7 mouse cellular contexts compared by ENCODE assay signal in genomic region chr12:76404836-76405182, GRCm38 (mm10). TPM values are rescaled to one million over a fixed set of nuclear protein-coding genes. Genes with fewer than 3 reads are reported as not detected.
DNase-seq lines count a peak whose midpoint lies in the region; ATAC-seq and TF ChIP-seq lines count a peak whose summit lies in the region.

No protein-coding gene starts in this region.

- in situ Hi-C loops in ES-E14 (cut with MboI; ENCODE audit: low sequenced_read_pairs in 2 of 2, unreplicated experiment in 2 of 2) = no loop called here

- TF ChIP-seq CTCF in hindbrain, postnatal 0 days (IDR thresholded peaks at IDR 0.05; ENCODE audit: low read depth) = no peak

- no peak overlapping the region for H3K27ac ChIP-seq in kidney, embryonic 15.5 days
- no peak overlapping the region for H3K27ac ChIP-seq in ES-E14 (ENCODE audit: insufficient read depth, low read depth, low read length, poor library complexity, severe bottlenecking)
- H3K27ac ChIP-seq in embryonic facial prominence, embryonic 11.5 days (replicated peaks; ENCODE audit: low read depth, low read length) = no peak overlapping the region
- no peak overlapping the region for H3K27ac ChIP-seq in hindbrain, postnatal 0 days
- H3K27ac ChIP-seq in midbrain, embryonic 12.5 days (replicated peaks) = no peak overlapping the region

- H3K4me2 ChIP-seq in kidney, embryonic 15.5 days = peak overlapping the region; percentile 94
- H3K4me2 ChIP-seq in embryonic facial prominence, embryonic 11.5 days (ENCODE audit: low read depth, low read length) = peak overlapping the region; percentile 65; the same call in 1 of the 2 replicates
- peak overlapping the region; percentile 80 for H3K4me2 ChIP-seq in hindbrain, postnatal 0 days (ENCODE audit: low read depth, low read length)
- H3K4me2 ChIP-seq in midbrain, embryonic 12.5 days (replicated peaks) = peak overlapping the region; percentile 81

- no peaks in the 10 kb centered on the region for H3K9me3 ChIP-seq in kidney, embryonic 15.5 days (replicated peaks)
- H3K9me3 ChIP-seq in ES-E14 (ENCODE audit: control insufficient read depth, insufficient read depth, low read depth, low read length) = no peaks in the 10 kb centered on the region
- H3K9me3 ChIP-seq in embryonic facial prominence, embryonic 11.5 days (replicated peaks; ENCODE audit: control insufficient read depth, low read length) = no peaks in the 10 kb centered on the region
- no peaks in the 10 kb centered on the region for H3K9me3 ChIP-seq in hindbrain, postnatal 0 days (ENCODE audit: low read length)
- H3K9me3 ChIP-seq in midbrain, embryonic 12.5 days = no peaks in the 10 kb centered on the region

- 11% methylated on average over 20 of the region's 20 CpGs for WGBS in kidney, embryonic 15.5 days
- 8% methylated on average over 20 of the region's 20 CpGs for WGBS in embryonic facial prominence, embryonic 11.5 days
- 8% methylated on average over 20 of the region's 20 CpGs for WGBS in hindbrain, postnatal 0 days
- WGBS in midbrain, embryonic 12.5 days = 9% methylated on average over 20 of the region's 20 CpGs

- peak overlapping the region; percentile 78 for H3K4me3 ChIP-seq in kidney, embryonic 15.5 days (replicated peaks)
- H3K4me3 ChIP-seq in ES-E14 (ENCODE audit: insufficient read depth in 1 of 2, low read depth in 1 of 2, low read length in 2 of 2, poor library complexity in 1 of 2, severe bottlenecking in 1 of 2) = peak overlapping the region; percentile 78 to 83
- peak overlapping the region; percentile 65 for H3K4me3 ChIP-seq in embryonic facial prominence, embryonic 11.5 days (ENCODE audit: low read depth, low read length)
- H3K4me3 ChIP-seq in hindbrain, postnatal 0 days (ENCODE audit: low read length) = peak overlapping the region; percentile 73
- peak overlapping the region; percentile 73 for H3K4me3 ChIP-seq in midbrain, embryonic 12.5 days

- peaks cover 26% of the 10 kb centered on the region for H3K4me1 ChIP-seq in kidney, embryonic 15.5 days
- peaks cover 2 to 13% of the 10 kb centered on the region in 2 experiments; a peak in 2 of 4 replicates for H3K4me1 ChIP-seq in ES-E14 (ENCODE audit: control insufficient read depth in 2 of 2, insufficient read depth in 2 of 2, low read length in 2 of 2, poor library complexity in 1 of 2)
- H3K4me1 ChIP-seq in embryonic facial prominence, embryonic 11.5 days (ENCODE audit: control insufficient read depth, insufficient read depth, low read length) = peaks cover 2% of the 10 kb centered on the region; the same call in 1 of the 2 replicates
- peaks cover 8% of the 10 kb centered on the region; the same call in 1 of the 2 replicates for H3K4me1 ChIP-seq in hindbrain, postnatal 0 days (ENCODE audit: insufficient read depth, low read length)
- H3K4me1 ChIP-seq in midbrain, embryonic 12.5 days = peaks cover 23% of the 10 kb centered on the region

- peaks cover 41% of the 10 kb centered on the region for H3K27me3 ChIP-seq in kidney, embryonic 15.5 days
- H3K27me3 ChIP-seq in embryonic facial prominence, embryonic 11.5 days (ENCODE audit: control insufficient read depth, insufficient read depth, low read length) = peaks cover 14% of the 10 kb centered on the region
- H3K27me3 ChIP-seq in hindbrain, postnatal 0 days (ENCODE audit: insufficient read depth, low read length) = peaks cover 32% of the 10 kb centered on the region
- H3K27me3 ChIP-seq in midbrain, embryonic 12.5 days = peaks cover 53% of the 10 kb centered on the region

- H3K36me3 ChIP-seq in kidney, embryonic 15.5 days = no peaks in the 10 kb centered on the region
- H3K36me3 ChIP-seq in ES-E14 (ENCODE audit: control insufficient read depth, insufficient read depth, low read length, poor library complexity, severe bottlenecking) = no peaks in the 10 kb centered on the region
- H3K36me3 ChIP-seq in embryonic facial prominence, embryonic 11.5 days (replicated peaks; ENCODE audit: control insufficient read depth, insufficient read depth, low read depth, low read length) = no peaks in the 10 kb centered on the region
- no peaks in the 10 kb centered on the region for H3K36me3 ChIP-seq in hindbrain, postnatal 0 days (ENCODE audit: insufficient read depth, low read length)
- no peaks in the 10 kb centered on the region for H3K36me3 ChIP-seq in midbrain, embryonic 12.5 days

- ATAC-seq in kidney, embryonic 15.5 days (replicated peaks; ENCODE audit: low FRiP score) = no peak
- no peak for ATAC-seq in embryonic facial prominence, embryonic 11.5 days (replicated peaks; ENCODE audit: insufficient number of reproducible peaks, low FRiP score, low TSS enrichment, low read depth)
- ATAC-seq in hindbrain, postnatal 0 days = no peak
- ATAC-seq in midbrain, embryonic 12.5 days (ENCODE audit: low FRiP score, low read depth) = no peak

- no peak for DNase-seq in kidney, postnatal 36 days
- no peak for DNase-seq in ES-E14 (ENCODE audit: low read depth, low spot score)
- DNase-seq in embryonic facial prominence, embryonic 11.5 days (ENCODE audit: low spot score) = no peak
- no peak for DNase-seq in hindbrain, postnatal 0 days (ENCODE audit: low spot score)
- DNase-seq in cerebellum, adult 8-10 months = no peak

- 0 out of 2 replicates have a peak overlapping the region, but pooled peaks have one; percentile 4 for H3K9ac ChIP-seq in kidney, embryonic 15.5 days
- H3K9ac ChIP-seq in ES-E14 (ENCODE audit: insufficient read depth, low read depth, low read length, poor library complexity, severe bottlenecking) = no peak overlapping the region; the same call in 1 of the 2 replicates
- no peak overlapping the region for H3K9ac ChIP-seq in embryonic facial prominence, embryonic 11.5 days (replicated peaks; ENCODE audit: low read length)
- peak overlapping the region; percentile 75; the same call in 1 of the 2 replicates for H3K9ac ChIP-seq in hindbrain, postnatal 0 days (replicated peaks; ENCODE audit: low read length)
- no peak overlapping the region for H3K9ac ChIP-seq in midbrain, embryonic 12.5 days (replicated peaks)

TF ChIP-seq in ES-E14, 5 proteins besides CTCF, POLR2A, EP300 and RAD21:
- TF ChIP-seq ZC3H11A (IDR thresholded peaks at IDR 0.05; ENCODE audit: borderline replicate concordance, low read depth, low read length) (no peak), ZNF384 (IDR thresholded peaks at IDR 0.05; ENCODE audit: low read depth, low read length) (no peak), MAFK (IDR thresholded peaks at IDR 0.05; ENCODE audit: insufficient read depth, low read depth, low read length) (no peak), HCFC1 (IDR thresholded peaks at IDR 0.05; ENCODE audit: borderline replicate concordance, insufficient read depth, low read length) (no peak), CHD2 (IDR thresholded peaks at IDR 0.05; ENCODE audit: low read depth, low read length) (no peak)

RNA-seq across cellular contexts. Expression of gene Hspa2, which starts 0.8 kb away (rescaled TPM):
- polyA plus RNA-seq in kidney, embryonic 15.5 days (2015; fragmentation: Nextera tagmentation; extraction: Ambion mirVana) = 9.3 and 10.3 TPM in 2 replicates
- total RNA-seq in ES-E14 (2012; rRNA removed) = 8.1 and 9.2 TPM in 2 replicates
- polyA plus RNA-seq in embryonic facial prominence, embryonic 11.5 days (2014; fragmentation: Nextera tagmentation; extraction: Ambion mirVana) = 3.9 and 6.0 TPM in 2 replicates
- 9.6 and 17.2 TPM in 2 replicates for total RNA-seq in hindbrain, postnatal 0 days (2014; rRNA removed)
- polyA plus RNA-seq in hindbrain, postnatal 0 days (2015; fragmentation: Nextera tagmentation; extraction: Ambion mirVana) = 11.1 and 13.8 TPM in 2 replicates
- polyA plus RNA-seq in midbrain, embryonic 12.5 days (2016; fragmentation: Nextera tagmentation; extraction: Ambion mirVana) = 5.8 and 6.5 TPM in 2 replicates

RNA-seq across cellular contexts. Expression of gene Ppp1r36, which starts 12.5 kb away (rescaled TPM):
- 3.1 and 4.3 TPM in 2 replicates for polyA plus RNA-seq in kidney, embryonic 15.5 days (2015; fragmentation: Nextera tagmentation; extraction: Ambion mirVana)
- 0.54 and 0.69 TPM in 2 replicates for total RNA-seq in ES-E14 (2012; rRNA removed)
- polyA plus RNA-seq in embryonic facial prominence, embryonic 11.5 days (2014; fragmentation: Nextera tagmentation; extraction: Ambion mirVana) = 1.2 and 2.5 TPM in 2 replicates
- 0.25 and 0.52 TPM in 2 replicates for total RNA-seq in hindbrain, postnatal 0 days (2014; rRNA removed)
- polyA plus RNA-seq in hindbrain, postnatal 0 days (2015; fragmentation: Nextera tagmentation; extraction: Ambion mirVana) = 2.7 and 2.8 TPM in 2 replicates
- 0.25 and 0.42 TPM in 2 replicates for polyA plus RNA-seq in midbrain, embryonic 12.5 days (2016; fragmentation: Nextera tagmentation; extraction: Ambion mirVana)

RNA-seq across cellular contexts. Expression of gene Zbtb1, which starts 34.7 kb away (rescaled TPM):
- 10.3 and 10.8 TPM in 2 replicates for polyA plus RNA-seq in kidney, embryonic 15.5 days (2015; fragmentation: Nextera tagmentation; extraction: Ambion mirVana)
- 3.4 and 4.5 TPM in 2 replicates for total RNA-seq in ES-E14 (2012; rRNA removed)
- 11.3 and 11.7 TPM in 2 replicates for polyA plus RNA-seq in embryonic facial prominence, embryonic 11.5 days (2014; fragmentation: Nextera tagmentation; extraction: Ambion mirVana)
- 3.3 and 3.6 TPM in 2 replicates for total RNA-seq in hindbrain, postnatal 0 days (2014; rRNA removed)
- polyA plus RNA-seq in hindbrain, postnatal 0 days (2015; fragmentation: Nextera tagmentation; extraction: Ambion mirVana) = 3.0 and 3.1 TPM in 2 replicates
- polyA plus RNA-seq in midbrain, embryonic 12.5 days (2016; fragmentation: Nextera tagmentation; extraction: Ambion mirVana) = 7.5 and 7.7 TPM in 2 replicates

RNA-seq across cellular contexts. Expression of gene Zbtb25, which starts 35.4 kb away (rescaled TPM):
- 14.9 and 16.3 TPM in 2 replicates for polyA plus RNA-seq in kidney, embryonic 15.5 days (2015; fragmentation: Nextera tagmentation; extraction: Ambion mirVana)
- total RNA-seq in ES-E14 (2012; rRNA removed) = 5.5 and 5.7 TPM in 2 replicates
- polyA plus RNA-seq in embryonic facial prominence, embryonic 11.5 days (2014; fragmentation: Nextera tagmentation; extraction: Ambion mirVana) = 21.2 and 22.3 TPM in 2 replicates
- 20.5 and 25.2 TPM in 2 replicates for total RNA-seq in hindbrain, postnatal 0 days (2014; rRNA removed)
- 12.1 and 12.7 TPM in 2 replicates for polyA plus RNA-seq in hindbrain, postnatal 0 days (2015; fragmentation: Nextera tagmentation; extraction: Ambion mirVana)
- polyA plus RNA-seq in midbrain, embryonic 12.5 days (2016; fragmentation: Nextera tagmentation; extraction: Ambion mirVana) = 18.1 and 20.2 TPM in 2 replicates

Comparison
In these comparisons a context has a peak if more than half of its experiments do, and no peak if none do; other contexts are left out.
1. H3K9ac ChIP-seq: peak in kidney, embryonic 15.5 days (single experiment) and hindbrain, postnatal 0 days (single experiment); none in ES-E14 (single experiment), embryonic facial prominence, embryonic 11.5 days (single experiment) and midbrain, embryonic 12.5 days (single experiment).
2. Peak in every context shown above with its lines, with median percentiles within 50 percentile points of each other: H3K4me2 ChIP-seq and H3K4me3 ChIP-seq.